Mouse (Mus musculus) heart, embryonic 13.5 days (tissue): Measurements from ENCODE around the gene Snph. TPM values are rescaled to one million over a fixed set of nuclear protein-coding genes. Genes with fewer than 3 reads are reported as not detected.
A peak's percentile ranks its signal among the peaks of the same experiment; 100 is the strongest.

ENCODE experiments used
- ATAC-seq: fragments of 200-750 bp; cut with Nextera tagmentation; 2 replicates; pipeline ENCODE4 v1.8.0; 2017; ENCODE audit warnings: moderate TSS enrichment; ENCODE audit not compliant: insufficient number of reproducible peaks, low FRiP score, low TSS enrichment; ENCODE audit errors: extremely low read depth
- H3K27ac ChIP-seq: fragments of 300-500 bp; sonication (generic); replicated peaks from 2 replicates; pipeline ENCODE4 v1.5.1; 2015; ENCODE audit warnings: moderate library complexity, mild to moderate bottlenecking, inconsistent platforms
- H3K27me3 ChIP-seq: fragments of 300-500 bp; sonication (generic); replicated peaks from 2 replicates; pipeline ENCODE4 v1.6.1; 2015; ENCODE audit warnings: mild to moderate bottlenecking, inconsistent platforms
- H3K36me3 ChIP-seq: fragments of 300-500 bp; sonication (generic); 2 replicates; pipeline ENCODE4 v1.6.1; 2015; ENCODE audit warnings: mild to moderate bottlenecking, inconsistent platforms
- H3K4me1 ChIP-seq: fragments of 300-500 bp; sonication (generic); 2 replicates; pipeline ENCODE4 v1.6.1; 2015; ENCODE audit warnings: inconsistent platforms
- H3K4me2 ChIP-seq: fragments of 300-500 bp; sonication (generic); 2 replicates; pipeline ENCODE4 v1.6.1; 2015; ENCODE audit warnings: inconsistent platforms, mild to moderate bottlenecking, moderate library complexity
- H3K4me3 ChIP-seq: fragments of 300-500 bp; sonication (generic); 2 replicates; pipeline ENCODE4 v1.5.1; 2015; ENCODE audit warnings: moderate library complexity, mild to moderate bottlenecking, inconsistent platforms
- H3K9ac ChIP-seq: fragments of 300-500 bp; sonication (generic); 2 replicates; pipeline ENCODE4 v1.6.1; 2015; ENCODE audit warnings: inconsistent platforms, mild to moderate bottlenecking, moderate library complexity
- H3K9me3 ChIP-seq: fragments of 300-500 bp; sonication (generic); 2 replicates; pipeline ENCODE4 v1.6.1; 2016; ENCODE audit warnings: inconsistent platforms
- whole genome bisulfite sequencing: fragments of 180-500 bp; shearing (Covaris S2); methylation state at CpG from one replicate; pipeline ENCODE4 v1.1.7; 2015; ENCODE audit warnings: mixed read lengths; 5-methylcytosine and 5-hydroxymethylcytosine counted together
- polyA plus RNA-seq: library from polyadenylated mRNA; unstranded; fragments of >200 nt; fragmentation: Nextera tagmentation; extraction: Ambion mirVana; gene quantifications from 2 replicates; pipeline ENCODE4 v1.2.1, GENCODE M21; 2015

Snph gene
- polyA plus RNA-seq, 1 experiment from 2014 or later: 0.37 TPM

DNA sequence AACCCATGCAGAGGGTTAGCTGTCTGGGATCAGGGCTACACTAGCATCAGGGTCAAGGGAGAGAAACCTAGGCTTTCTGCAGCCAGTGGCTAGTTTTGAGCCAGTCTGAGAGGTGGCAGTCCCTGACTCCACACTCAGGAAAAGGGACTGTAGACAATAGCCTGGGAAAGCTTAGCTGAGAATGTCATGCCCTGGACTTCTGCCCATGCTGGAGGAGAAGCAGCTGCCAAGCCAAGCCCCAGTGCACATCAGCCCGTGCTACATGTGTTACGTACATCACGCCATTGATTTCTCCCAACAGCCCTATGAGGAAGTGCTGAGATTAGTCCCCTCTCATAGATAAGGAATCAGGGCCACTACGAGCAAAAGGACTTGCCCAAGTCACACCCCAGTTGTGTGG lies 30.3 kb downstream of the Snph start:
- no peaks in the 10 kb centered on the region for H3K9me3 ChIP-seq
- ATAC-seq: peak; percentile 16; the same call in 1 of the 2 replicates
- H3K4me1 ChIP-seq: peaks cover 12% of the 10 kb centered on the region
- 49% methylated on average over 4 of the region's 4 CpGs for WGBS
- no peak overlapping the region for H3K4me2 ChIP-seq
- no peak overlapping the region for H3K9ac ChIP-seq
- H3K27ac ChIP-seq: no peak overlapping the region
- peaks cover 46% of the 10 kb centered on the region for H3K27me3 ChIP-seq
- H3K4me3 ChIP-seq: no peak overlapping the region
- no peaks in the 10 kb centered on the region for H3K36me3 ChIP-seq

DNA sequence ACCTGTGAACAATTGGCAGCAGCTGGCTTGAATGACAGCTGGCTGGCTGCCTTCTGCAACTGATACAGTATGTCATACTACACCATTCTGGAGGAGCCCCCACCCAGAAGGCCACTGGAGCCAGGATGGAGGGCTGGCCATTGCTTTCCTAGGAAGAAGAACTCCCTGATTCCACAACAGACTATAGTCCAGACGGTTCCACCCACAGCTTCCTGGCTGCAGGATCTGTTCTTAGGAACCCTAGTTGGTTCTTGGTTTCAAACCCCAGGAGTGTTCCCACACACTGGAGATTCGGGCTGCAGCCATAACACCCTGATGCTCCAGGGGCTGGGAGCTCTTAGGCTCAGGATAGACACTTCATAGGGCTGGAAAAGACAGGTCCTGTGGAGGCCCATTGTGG lies 34.3 kb downstream of the Snph start:
- Histone ChIP-seq H3K9ac (no peak overlapping the region), H3K4me3 (no peak overlapping the region), H3K4me1 (peaks cover 6% of the 10 kb centered on the region; the same call in 1 of the 2 replicates), H3K36me3 (no peaks in the 10 kb centered on the region), H3K27me3 (peaks cover 54% of the 10 kb centered on the region), H3K4me2 (no peak overlapping the region), H3K9me3 (no peaks in the 10 kb centered on the region), H3K27ac (no peak overlapping the region)
- WGBS: 66% methylated on average over 2 of the region's 2 CpGs
- ATAC-seq: no peak

DNA sequence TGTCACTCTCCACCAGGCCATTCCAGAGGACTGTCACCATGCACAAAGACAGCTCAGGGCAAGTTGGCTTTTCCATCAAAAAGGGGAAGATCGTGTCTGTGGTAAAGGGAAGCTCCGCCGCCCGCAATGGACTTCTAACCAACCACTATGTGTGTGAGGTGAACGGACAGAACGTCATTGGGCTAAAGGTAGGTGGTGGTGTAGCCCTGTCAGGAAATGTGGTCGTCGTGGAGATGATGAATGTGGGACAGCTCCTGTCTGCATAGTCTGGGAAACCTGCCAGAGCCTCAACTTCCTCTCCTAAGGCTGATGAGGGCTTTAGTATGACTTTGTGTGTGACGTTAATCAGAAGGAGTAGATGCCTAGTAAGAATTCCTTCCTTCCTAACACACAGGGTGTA lies 45.1 kb downstream of the Snph start:
- 53% methylated on average over 9 of the region's 9 CpGs for WGBS
- peaks cover 7% of the 10 kb centered on the region for H3K4me1 ChIP-seq
- H3K9me3 ChIP-seq: no peaks in the 10 kb centered on the region
- no peaks in the 10 kb centered on the region for H3K36me3 ChIP-seq
- ATAC-seq: no peak
- H3K4me2 ChIP-seq: no peak overlapping the region
- peaks cover 18% of the 10 kb centered on the region; the same call in 1 of the 2 replicates for H3K27me3 ChIP-seq
- no peak overlapping the region for H3K4me3 ChIP-seq
- H3K9ac ChIP-seq: no peak overlapping the region
- H3K27ac ChIP-seq: no peak overlapping the region

GRCm38 (mm10) chr2:151586807-151587206 lies 45.6 kb downstream of the Snph start:
- ATAC-seq: no peak
- no peaks in the 10 kb centered on the region for H3K9me3 ChIP-seq
- H3K36me3 ChIP-seq: no peaks in the 10 kb centered on the region
- no peak overlapping the region for H3K4me2 ChIP-seq
- H3K27me3 ChIP-seq: peaks cover 18% of the 10 kb centered on the region; the same call in 1 of the 2 replicates
- WGBS: 94% methylated on average over 1 of the region's 1 CpGs
- no peak overlapping the region for H3K4me3 ChIP-seq
- no peak overlapping the region for H3K9ac ChIP-seq
- H3K4me1 ChIP-seq: peaks cover 7% of the 10 kb centered on the region
- H3K27ac ChIP-seq: no peak overlapping the region

DNA sequence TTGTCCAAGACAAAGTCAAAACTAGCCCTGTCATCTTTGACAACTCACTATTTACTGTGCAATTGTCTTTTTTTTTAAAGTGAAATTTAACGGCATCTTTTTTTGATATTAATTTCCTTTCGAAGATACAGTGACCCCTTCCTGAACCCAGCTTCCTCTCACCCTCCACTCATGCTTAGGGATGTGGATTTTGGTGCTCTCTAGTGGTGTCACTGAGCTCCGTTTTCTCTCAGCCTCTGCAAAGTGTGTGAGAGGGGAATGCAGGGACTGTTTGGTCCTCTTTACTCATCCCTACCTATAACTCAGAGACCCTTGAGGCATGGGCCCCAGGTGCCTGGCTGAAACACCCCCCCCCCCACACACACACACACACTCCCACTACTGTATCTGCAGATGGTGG lies 46.5 kb downstream of the Snph start:
- H3K27me3 ChIP-seq: peaks cover 20% of the 10 kb centered on the region; the same call in 1 of the 2 replicates
- WGBS: 36% methylated on average over 3 of the region's 3 CpGs
- no peak overlapping the region for H3K4me2 ChIP-seq
- no peak overlapping the region for H3K27ac ChIP-seq
- no peak for ATAC-seq
- no peaks in the 10 kb centered on the region for H3K36me3 ChIP-seq
- H3K4me3 ChIP-seq: no peak overlapping the region
- H3K9ac ChIP-seq: no peak overlapping the region
- peaks cover 7% of the 10 kb centered on the region for H3K4me1 ChIP-seq
- H3K9me3 ChIP-seq: no peaks in the 10 kb centered on the region

DNA sequence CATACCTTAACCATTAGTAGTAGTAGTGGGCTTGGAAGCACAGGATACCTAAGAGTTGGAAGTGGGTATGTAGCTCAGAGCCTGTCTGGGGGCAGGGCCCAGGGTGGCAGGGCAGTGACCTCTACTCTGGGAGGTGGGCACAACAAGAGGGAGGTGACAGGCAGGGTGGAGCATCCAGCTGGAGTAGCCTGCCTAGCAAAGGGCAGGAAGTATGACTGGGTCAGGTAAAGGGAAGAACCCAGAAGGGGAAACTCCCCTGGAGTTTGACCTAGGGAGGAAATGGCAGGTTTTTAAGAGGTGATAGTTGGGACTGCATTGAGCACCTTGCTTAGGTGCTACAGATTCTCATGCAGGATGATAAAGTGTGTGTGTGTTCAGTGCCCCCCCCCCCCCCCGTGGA lies 51.4 kb downstream of the Snph start:
- Histone ChIP-seq H3K27me3 (peaks cover 31% of the 10 kb centered on the region), H3K36me3 (no peaks in the 10 kb centered on the region), H3K4me1 (peaks cover 21% of the 10 kb centered on the region), H3K4me2 (no peak overlapping the region), H3K9me3 (no peaks in the 10 kb centered on the region), H3K4me3 (no peak overlapping the region), H3K9ac (no peak overlapping the region), H3K27ac (no peak overlapping the region)
- WGBS: 19% methylated on average over 1 of the region's 1 CpGs
- no peak for ATAC-seq

DNA sequence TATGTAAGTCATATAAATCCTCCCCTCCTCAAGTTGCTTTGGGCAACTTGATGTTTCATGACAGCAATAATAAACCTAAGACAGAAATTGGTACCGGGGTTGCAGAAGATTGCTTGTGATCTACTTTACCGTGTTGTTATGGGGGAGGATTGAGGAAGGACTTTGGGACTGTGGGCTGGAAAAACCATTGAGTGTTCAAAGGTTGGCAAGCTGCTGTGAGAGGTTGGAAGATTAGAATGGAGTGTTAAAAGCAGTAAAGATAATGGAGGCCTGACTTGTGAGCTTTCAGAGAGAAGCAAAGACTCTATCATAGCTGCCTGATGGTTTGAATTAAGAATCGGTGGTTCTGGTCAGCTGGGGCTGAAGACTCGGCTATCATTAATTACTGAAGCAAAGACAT lies 53.2 kb downstream of the Snph start:
- ATAC-seq: no peak

GRCm38 (mm10) chr2:151575699-151576389 lies 56.5 kb downstream of the Snph start:
- H3K4me3 ChIP-seq: peak overlapping the region; percentile 52
- ATAC-seq: peak; percentile 62; the same call in 1 of the 2 replicates
- H3K36me3 ChIP-seq: no peaks in the 10 kb centered on the region
- H3K9ac ChIP-seq: peak overlapping the region; percentile 83
- H3K9me3 ChIP-seq: no peaks in the 10 kb centered on the region
- H3K4me1 ChIP-seq: peaks cover 28% of the 10 kb centered on the region
- H3K27ac ChIP-seq: peak overlapping the region; percentile 84
- H3K27me3 ChIP-seq: peaks cover 20% of the 10 kb centered on the region
- WGBS: 3% methylated on average over 38 of the region's 38 CpGs
- peak overlapping the region; percentile 81 for H3K4me2 ChIP-seq

More for the DNA sequence above, 53.2 kb downstream of the Snph start:
- peaks cover 31% of the 10 kb centered on the region for H3K27me3 ChIP-seq
- H3K27ac ChIP-seq: no peak overlapping the region
- no peaks in the 10 kb centered on the region for H3K9me3 ChIP-seq
- H3K9ac ChIP-seq: no peak overlapping the region
- WGBS: 39% methylated on average over 4 of the region's 4 CpGs
- H3K4me1 ChIP-seq: peaks cover 28% of the 10 kb centered on the region
- no peak overlapping the region for H3K4me3 ChIP-seq
- no peaks in the 10 kb centered on the region for H3K36me3 ChIP-seq
- H3K4me2 ChIP-seq: no peak overlapping the region

DNA sequence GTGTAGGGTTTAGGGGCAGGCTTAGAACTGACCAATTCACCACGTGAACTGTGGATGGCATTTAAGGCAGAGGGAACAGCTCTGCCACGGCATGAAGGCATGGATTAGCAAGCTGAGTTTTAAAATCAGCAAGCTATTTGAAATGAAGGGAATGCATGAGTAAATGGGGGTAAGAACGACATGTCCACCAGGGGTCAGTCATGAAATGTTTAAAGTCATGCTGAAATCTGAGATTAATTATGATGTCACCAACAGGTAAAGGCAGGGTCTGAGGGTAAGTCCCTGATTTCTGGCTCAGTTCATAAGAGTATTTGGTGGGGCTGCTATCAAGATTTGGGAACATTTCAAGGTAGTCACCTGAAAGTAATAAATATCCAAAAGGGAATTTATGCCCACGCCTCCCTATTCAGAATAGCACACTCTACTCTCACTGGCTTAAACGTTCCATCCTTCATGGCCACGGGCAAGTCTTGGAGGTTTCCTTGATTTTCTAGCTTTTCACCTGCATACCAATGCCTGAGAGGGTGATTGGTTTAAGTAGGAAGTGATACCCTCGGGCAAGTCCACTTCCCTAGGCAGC lies 57.2 kb downstream of the Snph start:
- H3K27ac ChIP-seq: peak overlapping the region; percentile 84
- peak overlapping the region; percentile 81 for H3K4me2 ChIP-seq
- peaks cover 26% of the 10 kb centered on the region for H3K4me1 ChIP-seq
- WGBS: 26% methylated on average over 7 of the region's 7 CpGs
- peaks cover 16% of the 10 kb centered on the region for H3K27me3 ChIP-seq
- no peak for ATAC-seq
- peak overlapping the region; percentile 83 for H3K9ac ChIP-seq
- H3K4me3 ChIP-seq: peak overlapping the region; percentile 52
- H3K36me3 ChIP-seq: no peaks in the 10 kb centered on the region
- H3K9me3 ChIP-seq: no peaks in the 10 kb centered on the region

- H3K9ac ChIP-seq: no peak overlapping the region
- H3K36me3 ChIP-seq: no peaks in the 10 kb centered on the region
- no peak for ATAC-seq
- H3K27me3 ChIP-seq: peaks cover 16% of the 10 kb centered on the region
- no peaks in the 10 kb centered on the region for H3K9me3 ChIP-seq
- 69% methylated on average over 5 of the region's 5 CpGs for WGBS
- peaks cover 20% of the 10 kb centered on the region for H3K4me1 ChIP-seq
- H3K4me2 ChIP-seq: no peak overlapping the region
- H3K4me3 ChIP-seq: no peak overlapping the region
- no peak overlapping the region for H3K27ac ChIP-seq
Observed at GRCm38 (mm10) chr2:151574607-151575006, 57.8 kb downstream of the Snph start.

GRCm38 (mm10) chr2:151573667-151574066 lies 58.7 kb downstream of the Snph start:
- no peak for ATAC-seq
- 59% methylated on average over 3 of the region's 3 CpGs for WGBS

More at GRCm38 (mm10) chr2:151573667-151574066, 58.7 kb downstream of the Snph start:
- Histone ChIP-seq H3K4me2 (no peak overlapping the region), H3K4me1 (peaks cover 13% of the 10 kb centered on the region), H3K9ac (no peak overlapping the region), H3K4me3 (no peak overlapping the region), H3K9me3 (no peaks in the 10 kb centered on the region), H3K27ac (no peak overlapping the region), H3K36me3 (no peaks in the 10 kb centered on the region), H3K27me3 (peaks cover 16% of the 10 kb centered on the region)
